ENCODE assay signal across 10 mouse cellular contexts in genomic region chr12:102678820-102679219, GRCm38 (mm10). TPM values are rescaled to one million over a fixed set of nuclear protein-coding genes. Genes with fewer than 3 reads are reported as not detected.
DNase-seq lines count a peak whose midpoint lies in the region; TF ChIP-seq lines count a peak whose summit lies in the region.
"Had no signal": no experiment of that assay in that cellular context is flagged by ENCODE, and none has a peak within 500 bp of the region (broad histone marks: within the 10 kb centered on the region; RNA-seq: fewer than 3 reads in every experiment).

No protein-coding gene starts in this region.

- no peak for TF ChIP-seq CTCF in cortical plate, adult 2 months (IDR thresholded peaks at IDR 0.05; ENCODE audit: extremely low read depth, insufficient read depth, low read length)

- no peak for TF ChIP-seq POLR2A in cortical plate, adult 2 months (IDR thresholded peaks at IDR 0.05; ENCODE audit: extremely low read depth, insufficient read depth, low read length)

- peak; percentile 62 for DNase-seq in layer of hippocampus, adult 11-12 months (ENCODE audit: low spot score)
- DNase-seq in layer of hippocampus, postnatal 25 days (ENCODE audit: extremely low spot score in 1 of 2, low spot score in 1 of 2), result no peak
- peak; percentile 49 for DNase-seq in testis, postnatal 14 days (ENCODE audit: low spot score)
- DNase-seq in testis, postnatal 10 days (ENCODE audit: low spot score), result no peak
- DNase-seq in spleen, adult 12 weeks (ENCODE audit: low spot score), result no peak
- no peak for DNase-seq in spleen, postnatal 14 days (ENCODE audit: low spot score in 2 of 2)
- DNase-seq: cerebellum, adult 9-11 months; kidney, adult 9 months had no signal

- no peak overlapping the region for H3K4me3 ChIP-seq in cortical plate, adult 2 months (ENCODE audit: insufficient read depth, low read length)

- peaks cover 3% of the 10 kb centered on the region for H3K4me1 ChIP-seq in cortical plate, adult 2 months (ENCODE audit: control insufficient read depth, insufficient read depth, low read length)

- 0 out of 2 replicates have a peak overlapping the region, but pooled peaks have one; percentile 11 for H3K27ac ChIP-seq in cortical plate, adult 2 months (ENCODE audit: insufficient read depth, low read length)
- H3K27ac ChIP-seq: hindbrain, embryonic 14.5 days had no signal

RNA-seq across cellular contexts. Expression of gene Itpk1, which starts 25.9 kb away (rescaled TPM):
- total RNA-seq in layer of hippocampus, postnatal 25 days (2021), result 10 to 100 TPM; 56.4 to 66.2 TPM
- polyA plus RNA-seq in cortical plate, adult 2 months (2012; rRNA removed), result 42.6 and 42.7 TPM in 2 replicates

Comparison
In these comparisons a context has a peak if more than half of its experiments do, and no peak if none do; other contexts are left out.
1. DNase-seq: peak in layer of hippocampus, adult 11-12 months (single experiment) and testis, postnatal 14 days (single experiment); none in layer of hippocampus, postnatal 25 days (0 of 2), testis, postnatal 10 days (single experiment), spleen, adult 12 weeks (single experiment) and spleen, postnatal 14 days (0 of 2).